Mouse (Mus musculus) embryo, embryonic 9.5 days (tissue): ENCODE measurements around the gene Dzip3.

Source experiments
- DNase-seq: peaks from one replicate; pipeline ENCODE4 v3.0.0-alpha.2; 2017; ENCODE audit errors: extremely low spot score

Dzip3 gene

GRCm38 (mm10) chr16:48993559-48994342 is at the start of gene Dzip3, which contains the start of gene Cip2a:
Dzip3 (minus strand) TSS chr16:48994165.
Cip2a (plus strand) TSS chr16:48994185.
- peak; percentile 94 for DNase-seq

- DNase-seq = no peak
Measured at GRCm38 (mm10) chr16:49040554-49041221, 46.7 kb upstream of the Dzip3 start.

- DNase-seq = no peak
Measured at GRCm38 (mm10) chr16:49037771-49038170, 43.8 kb upstream of the Dzip3 start.

GRCm38 (mm10) chr16:49035852-49036251 is 41.9 kb upstream of the Dzip3 start:
- DNase-seq = no peak

- DNase-seq = no peak
Measured at GRCm38 (mm10) chr16:49016620-49017332, 22.8 kb upstream of the Dzip3 start.

GRCm38 (mm10) chr16:49004151-49004550 is 10.2 kb upstream of the Dzip3 start:
- no peak for DNase-seq

- DNase-seq = no peak
Measured at GRCm38 (mm10) chr16:48994343-48994693, 353 bp upstream of the Dzip3 start.

GRCm38 (mm10) chr16:48993231-48993558 is 770 bp downstream of the Dzip3 start:
- DNase-seq = no peak

GRCm38 (mm10) chr16:48992437-48993230 is 1.3 kb downstream of the Dzip3 start:
- peak; percentile 9 for DNase-seq

- no peak for DNase-seq
Measured at GRCm38 (mm10) chr16:48989700-48990099, 4.3 kb downstream of the Dzip3 start.

- DNase-seq = no peak
Measured at GRCm38 (mm10) chr16:48985034-48985627, 8.8 kb downstream of the Dzip3 start.

GRCm38 (mm10) chr16:48979965-48980364 is 14.0 kb downstream of the Dzip3 start:
- DNase-seq = no peak

GRCm38 (mm10) chr16:48973548-48973947 is 20.4 kb downstream of the Dzip3 start:
- no peak for DNase-seq

GRCm38 (mm10) chr16:48972996-48973395 is 21.0 kb downstream of the Dzip3 start:
- no peak for DNase-seq

- no peak for DNase-seq
Measured at GRCm38 (mm10) chr16:48941805-48942204, 52.2 kb downstream of the Dzip3 start.

GRCm38 (mm10) chr16:48923724-48924123 is 70.2 kb downstream of the Dzip3 start:
- no peak for DNase-seq

- DNase-seq = no peak
Measured at GRCm38 (mm10) chr16:48913206-48913605, 80.8 kb downstream of the Dzip3 start.

- DNase-seq = no peak
Measured at GRCm38 (mm10) chr16:48911184-48911583, 82.8 kb downstream of the Dzip3 start.

GRCm38 (mm10) chr16:48899868-48900267 is 94.1 kb downstream of the Dzip3 start:
- DNase-seq = no peak

- DNase-seq = no peak
Measured at GRCm38 (mm10) chr16:48890733-48891132, 103.2 kb downstream of the Dzip3 start.
